Mouse (Mus musculus): ENCODE measurements at regions not wholly inside any gene's neighbourhood (a gene's known extent, or its start where the extent isn't known, plus 50 kb on each side); places are given as distances from the start of the nearest gene placed in this dataset.

DNA sequence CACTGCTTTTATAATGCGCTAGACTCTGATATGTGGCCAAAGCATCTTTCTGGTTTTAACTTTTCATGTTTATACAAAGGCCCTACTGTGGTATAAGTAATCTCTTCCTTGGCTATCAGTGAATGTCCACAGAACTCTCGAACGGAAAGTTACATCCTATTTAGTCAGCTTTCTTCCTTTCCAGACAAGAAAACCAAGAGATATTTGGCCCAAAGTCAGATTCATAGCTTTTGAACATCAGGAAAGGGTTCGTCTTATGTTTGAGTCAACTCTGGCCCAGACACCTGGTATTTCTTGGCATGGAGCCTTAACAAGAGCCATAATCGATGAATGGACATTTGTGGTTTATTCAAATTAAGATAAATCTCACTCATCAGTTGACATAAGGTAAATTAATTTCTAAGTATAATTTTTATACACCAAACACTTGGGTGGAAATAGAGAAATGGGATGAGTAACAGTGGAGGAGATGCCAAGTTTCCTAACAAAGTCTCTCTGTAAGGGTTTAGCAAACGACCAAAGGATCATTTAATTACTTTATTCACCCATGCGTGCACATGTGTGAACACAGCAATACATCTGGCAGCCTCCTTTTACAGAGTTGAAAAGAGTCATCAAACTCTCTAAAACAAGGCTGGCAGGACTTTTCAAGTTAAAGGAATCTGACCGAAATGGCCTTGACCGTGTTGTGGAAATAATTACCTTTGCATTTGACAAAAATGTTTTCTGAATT lies 287.2 kb upstream of the Rbms1 start:
- DNase-seq (ENCODE audit: low read depth, low spot score), result no peak
- Histone ChIP-seq H3K27me3 (ENCODE audit: control insufficient read depth, insufficient read depth, low read length, poor library complexity, severe bottlenecking) (no peaks in the 10 kb centered on the region), H3K36me3 (ENCODE audit: control insufficient read depth, insufficient read depth, low read length, poor library complexity, severe bottlenecking) (no peaks in the 10 kb centered on the region)

DNA sequence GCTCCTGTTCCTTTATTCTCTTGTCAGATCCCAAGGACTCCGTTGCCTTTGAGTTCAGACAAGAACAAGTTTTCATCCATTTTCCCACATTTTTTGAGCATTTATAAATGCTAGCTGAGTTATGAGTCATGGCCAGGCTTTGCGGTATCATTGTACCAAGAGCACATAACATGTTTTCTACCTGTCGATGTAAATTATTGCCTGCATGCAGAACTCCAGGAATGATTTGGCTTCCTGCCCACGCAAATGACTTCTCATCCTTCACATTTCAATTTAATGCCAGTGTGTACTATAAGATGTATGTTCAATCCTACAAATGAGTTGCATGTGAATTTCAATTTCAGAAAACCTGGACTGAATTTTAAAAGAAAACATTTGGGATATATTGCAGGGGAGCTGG lies 285.0 kb upstream of the Rbms1 start:
- no peak for DNase-seq (ENCODE audit: low read depth, low spot score)
- H3K36me3 ChIP-seq (ENCODE audit: control insufficient read depth, insufficient read depth, low read length, poor library complexity, severe bottlenecking), result no peaks in the 10 kb centered on the region
- H3K27me3 ChIP-seq (ENCODE audit: control insufficient read depth, insufficient read depth, low read length, poor library complexity, severe bottlenecking), result no peaks in the 10 kb centered on the region

DNA sequence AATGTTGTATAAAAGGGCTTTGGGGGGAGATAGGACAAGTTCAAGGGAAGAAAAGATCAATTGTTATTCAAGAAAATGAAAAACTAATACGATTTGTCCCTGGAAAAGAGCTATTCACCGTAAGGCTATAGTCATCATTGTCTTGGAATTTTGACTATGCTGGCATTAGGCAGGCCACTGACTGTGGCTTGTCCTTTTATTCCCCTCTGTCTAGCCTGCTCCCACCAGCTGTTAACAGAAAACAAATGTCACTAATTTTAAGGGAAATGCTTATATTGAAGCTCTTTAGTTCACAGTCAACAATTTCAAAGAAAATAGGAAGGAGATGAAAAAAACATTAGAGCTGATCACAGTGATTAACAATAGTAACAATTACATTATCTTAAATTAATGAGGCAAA lies 284.3 kb upstream of the Rbms1 start:
- Histone ChIP-seq H3K36me3 (ENCODE audit: control insufficient read depth, insufficient read depth, low read length, poor library complexity, severe bottlenecking) (no peaks in the 10 kb centered on the region), H3K27me3 (ENCODE audit: control insufficient read depth, insufficient read depth, low read length, poor library complexity, severe bottlenecking) (no peaks in the 10 kb centered on the region)
- DNase-seq (ENCODE audit: low read depth, low spot score), result no peak

DNA sequence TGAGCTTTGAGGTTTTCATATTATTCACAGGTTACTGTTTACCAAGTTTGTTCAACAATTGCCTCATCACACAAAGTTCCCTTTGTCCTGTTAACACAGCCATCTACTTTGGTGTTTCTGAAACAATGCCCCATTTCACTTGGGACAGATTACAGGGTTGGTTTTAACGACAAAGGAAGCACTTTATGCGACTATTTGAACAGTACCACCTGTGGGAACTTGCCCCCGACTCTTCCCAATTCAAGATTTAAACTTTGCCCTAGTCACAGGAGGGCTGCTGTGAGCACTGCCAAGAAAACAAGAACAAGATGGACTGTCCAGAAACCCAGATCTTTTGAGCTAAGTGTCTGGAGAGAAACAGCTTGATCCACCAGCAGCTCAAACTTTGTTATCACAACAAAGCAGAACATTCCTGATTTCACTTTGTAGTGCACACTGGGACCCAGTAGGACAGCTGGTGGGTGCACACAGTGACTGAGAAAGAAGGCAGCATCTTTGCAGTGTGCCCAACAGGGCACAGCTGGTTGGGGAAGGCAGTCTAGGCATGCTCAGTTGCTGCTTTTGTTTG lies 283.8 kb upstream of the Rbms1 start:
- DNase-seq (ENCODE audit: low read depth, low spot score), result no peak
- no peaks in the 10 kb centered on the region for H3K36me3 ChIP-seq (ENCODE audit: control insufficient read depth, insufficient read depth, low read length, poor library complexity, severe bottlenecking)
- no peaks in the 10 kb centered on the region for H3K27me3 ChIP-seq (ENCODE audit: control insufficient read depth, insufficient read depth, low read length, poor library complexity, severe bottlenecking)

DNA sequence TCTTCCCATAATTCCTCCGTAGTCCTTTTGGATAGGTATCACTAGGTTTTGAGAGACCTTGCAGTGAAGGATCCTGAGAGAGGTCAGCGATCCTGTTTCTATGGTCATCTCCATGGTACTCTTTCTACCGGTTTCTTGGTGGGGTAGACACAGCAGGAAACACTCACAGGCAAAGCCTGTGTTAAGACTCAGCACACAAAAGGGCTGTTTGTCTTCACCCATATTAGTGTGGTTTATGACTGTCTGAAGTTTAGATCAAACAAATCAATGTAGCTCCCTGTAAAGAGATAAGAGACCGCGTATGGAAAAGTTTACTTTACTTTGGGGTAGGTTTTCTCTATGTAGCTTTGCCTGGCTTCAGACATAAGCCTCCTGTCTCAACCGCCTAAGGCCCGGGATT lies 282.5 kb upstream of the Rbms1 start:
- DNase-seq (ENCODE audit: low read depth, low spot score), result no peak
- H3K36me3 ChIP-seq (ENCODE audit: control insufficient read depth, insufficient read depth, low read length, poor library complexity, severe bottlenecking), result no peaks in the 10 kb centered on the region
- H3K27me3 ChIP-seq (ENCODE audit: control insufficient read depth, insufficient read depth, low read length, poor library complexity, severe bottlenecking), result no peaks in the 10 kb centered on the region

DNA sequence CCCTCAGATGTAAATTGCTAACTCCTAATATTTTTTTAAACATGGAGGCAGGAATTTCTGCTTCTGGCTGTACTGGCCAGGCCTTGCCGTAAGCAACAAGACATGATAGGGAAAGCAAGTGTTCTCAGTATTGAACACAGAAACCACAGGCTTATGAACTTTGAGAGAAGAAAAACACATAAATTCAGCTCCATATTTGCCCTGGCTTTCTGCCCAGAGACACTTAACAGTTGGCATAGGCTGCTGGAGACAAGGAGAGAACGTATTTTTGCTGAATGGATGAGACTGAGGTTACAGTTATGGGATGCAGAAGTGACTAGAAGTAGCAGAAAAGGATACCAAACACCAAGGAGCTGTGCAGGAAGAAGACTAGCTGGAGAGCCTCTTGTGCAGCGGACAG lies 258.7 kb upstream of the Rbms1 start:
- no peaks in the 10 kb centered on the region for H3K36me3 ChIP-seq (ENCODE audit: control insufficient read depth, insufficient read depth, low read length, poor library complexity, severe bottlenecking)
- DNase-seq (ENCODE audit: low read depth, low spot score), result no peak
- no peaks in the 10 kb centered on the region for H3K27me3 ChIP-seq (ENCODE audit: control insufficient read depth, insufficient read depth, low read length, poor library complexity, severe bottlenecking)

DNA sequence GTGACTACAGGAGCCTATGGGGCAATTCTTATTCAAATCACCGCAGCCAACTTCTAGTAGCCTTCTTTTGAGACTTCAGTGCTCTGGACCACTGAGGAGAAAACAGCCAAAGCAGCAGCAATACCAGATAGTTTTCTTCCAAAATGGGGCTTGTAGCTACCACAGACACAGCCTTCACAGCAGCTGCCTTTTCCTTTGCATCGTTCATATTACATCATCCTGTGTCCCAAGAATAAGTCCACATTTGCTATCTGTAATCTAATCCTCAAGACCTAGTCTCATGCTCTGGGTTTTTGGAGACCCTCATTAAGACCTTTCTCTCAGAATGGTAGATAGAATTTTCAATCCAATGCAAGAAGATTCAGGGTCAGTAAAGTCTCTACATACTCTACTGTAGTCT lies 258.2 kb upstream of the Rbms1 start:
- Histone ChIP-seq H3K27me3 (ENCODE audit: control insufficient read depth, insufficient read depth, low read length, poor library complexity, severe bottlenecking) (no peaks in the 10 kb centered on the region), H3K36me3 (ENCODE audit: control insufficient read depth, insufficient read depth, low read length, poor library complexity, severe bottlenecking) (no peaks in the 10 kb centered on the region)
- DNase-seq (ENCODE audit: low read depth, low spot score), result no peak

DNA sequence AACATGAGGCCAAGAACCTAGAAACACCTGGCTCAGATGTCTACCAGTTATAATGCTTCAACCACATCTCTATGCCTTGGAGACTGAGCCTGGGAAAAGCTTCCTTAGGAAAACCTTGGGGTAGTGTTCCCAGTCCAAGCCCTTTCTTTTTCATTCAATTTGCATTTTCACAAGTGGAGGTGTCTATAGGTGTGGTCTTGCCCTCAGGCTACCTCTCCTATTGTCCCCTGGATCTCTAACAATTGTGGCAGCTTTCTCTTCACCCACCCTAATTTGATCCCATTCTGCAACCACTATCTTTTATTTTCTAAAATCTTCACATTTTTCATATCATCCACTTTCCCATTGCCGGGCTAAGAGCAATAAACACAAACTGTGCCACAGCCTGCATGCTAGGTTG lies 251.0 kb upstream of the Rbms1 start:
- H3K36me3 ChIP-seq (ENCODE audit: control insufficient read depth, insufficient read depth, low read length, poor library complexity, severe bottlenecking), result no peaks in the 10 kb centered on the region
- no peaks in the 10 kb centered on the region for H3K27me3 ChIP-seq (ENCODE audit: control insufficient read depth, insufficient read depth, low read length, poor library complexity, severe bottlenecking)
- DNase-seq (ENCODE audit: low read depth, low spot score), result no peak

DNA sequence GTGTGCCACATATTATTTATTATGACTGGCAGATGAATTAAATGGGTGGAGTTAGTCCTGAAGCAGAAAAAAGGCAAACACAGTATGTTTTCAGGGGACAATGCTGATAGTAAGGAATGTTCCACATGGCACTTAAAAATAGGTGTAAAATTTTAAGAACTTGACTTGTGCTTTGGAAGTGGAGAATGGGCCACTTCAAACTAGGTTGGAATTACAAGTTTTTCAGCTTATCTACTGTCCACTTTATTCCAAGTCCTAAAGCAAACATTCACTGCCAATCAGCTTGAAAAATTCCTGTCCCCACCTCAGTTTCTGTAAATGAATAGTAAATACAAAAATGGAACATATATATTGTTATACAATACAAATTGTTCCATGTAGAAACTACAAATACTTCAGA lies 238.4 kb upstream of the Rbms1 start:
- no peak for DNase-seq (ENCODE audit: low read depth, low spot score)
- Histone ChIP-seq H3K27me3 (ENCODE audit: control insufficient read depth, insufficient read depth, low read length, poor library complexity, severe bottlenecking) (no peaks in the 10 kb centered on the region), H3K36me3 (ENCODE audit: control insufficient read depth, insufficient read depth, low read length, poor library complexity, severe bottlenecking) (no peaks in the 10 kb centered on the region)

DNA sequence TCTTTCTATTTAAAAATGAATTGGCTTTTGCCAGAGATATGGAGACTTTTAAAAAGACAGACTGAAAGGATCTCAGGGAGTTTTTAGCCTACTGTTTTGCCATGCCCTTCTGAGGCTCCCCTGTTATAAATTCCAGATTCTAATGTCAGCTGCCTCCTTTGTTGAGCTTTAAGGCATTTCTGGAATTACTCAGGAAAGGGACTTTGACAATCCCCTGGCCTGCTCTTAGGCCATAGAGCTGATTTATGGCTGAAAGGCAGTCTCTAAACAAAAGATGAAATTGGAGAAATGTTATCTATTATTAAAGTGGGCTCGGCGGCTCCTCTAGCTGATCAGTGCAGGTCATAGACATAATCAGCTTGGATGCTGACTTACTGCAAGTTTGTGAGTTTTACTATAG lies 231.0 kb upstream of the Rbms1 start:
- DNase-seq (ENCODE audit: low read depth, low spot score), result no peak
- Histone ChIP-seq H3K36me3 (ENCODE audit: control insufficient read depth, insufficient read depth, low read length, poor library complexity, severe bottlenecking) (no peaks in the 10 kb centered on the region), H3K27me3 (ENCODE audit: control insufficient read depth, insufficient read depth, low read length, poor library complexity, severe bottlenecking) (no peaks in the 10 kb centered on the region; the same call in 1 of the 2 replicates)

DNA sequence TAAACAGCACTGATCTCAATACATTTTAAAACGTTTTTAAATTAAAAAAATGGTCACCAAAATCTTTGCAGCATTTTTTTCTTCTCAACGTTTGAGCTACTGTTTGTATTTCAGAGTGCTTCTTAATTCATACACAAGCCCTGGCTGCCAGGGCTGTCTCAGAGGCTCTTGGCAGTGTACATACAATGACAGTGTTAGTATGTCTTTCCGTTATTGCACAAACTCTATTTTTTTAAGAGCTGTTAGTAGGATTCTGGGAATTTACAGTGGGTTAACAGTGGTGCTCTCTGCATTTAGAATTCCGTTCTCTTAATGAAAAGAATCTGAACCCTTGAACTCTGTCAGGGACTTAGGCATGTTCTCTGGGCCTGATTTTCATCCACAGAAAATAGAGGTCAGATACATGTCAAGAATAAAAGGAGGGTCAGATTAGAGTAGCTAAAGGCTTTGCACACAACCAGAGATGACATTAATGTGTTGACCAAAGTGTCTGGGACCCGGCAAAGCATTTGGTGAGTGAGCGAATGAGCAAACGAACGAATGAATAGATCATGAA lies 219.5 kb upstream of the Rbms1 start:
- Histone ChIP-seq H3K27me3 (ENCODE audit: control insufficient read depth, insufficient read depth, low read length, poor library complexity, severe bottlenecking) (no peaks in the 10 kb centered on the region), H3K36me3 (ENCODE audit: control insufficient read depth, insufficient read depth, low read length, poor library complexity, severe bottlenecking) (no peaks in the 10 kb centered on the region)

DNA sequence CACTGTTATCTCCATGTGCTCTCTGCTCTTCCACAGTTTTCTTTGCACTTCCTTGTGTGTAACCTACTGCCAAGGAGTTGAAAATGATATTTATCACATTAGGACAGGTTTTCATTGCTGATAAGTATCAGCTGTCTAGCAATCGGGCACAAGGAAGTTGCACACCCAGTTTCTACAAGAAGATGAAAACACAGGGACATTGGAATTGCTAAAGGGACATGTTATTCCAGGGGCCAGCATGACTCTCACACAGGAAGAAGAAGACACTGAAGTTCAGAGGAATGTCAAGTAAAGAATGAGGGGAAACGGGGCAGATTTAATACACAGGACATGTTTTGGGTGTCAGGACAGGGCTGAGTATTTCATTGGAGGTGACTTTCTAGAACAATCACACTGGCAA lies 214.8 kb upstream of the Rbms1 start:
- Histone ChIP-seq H3K36me3 (ENCODE audit: control insufficient read depth, insufficient read depth, low read length, poor library complexity, severe bottlenecking) (no peaks in the 10 kb centered on the region), H3K27me3 (ENCODE audit: control insufficient read depth, insufficient read depth, low read length, poor library complexity, severe bottlenecking) (no peaks in the 10 kb centered on the region)
- DNase-seq (ENCODE audit: low read depth, low spot score), result no peak

More for the DNA sequence above, 219.5 kb upstream of the Rbms1 start:
- DNase-seq (ENCODE audit: low read depth, low spot score), result no peak

DNA sequence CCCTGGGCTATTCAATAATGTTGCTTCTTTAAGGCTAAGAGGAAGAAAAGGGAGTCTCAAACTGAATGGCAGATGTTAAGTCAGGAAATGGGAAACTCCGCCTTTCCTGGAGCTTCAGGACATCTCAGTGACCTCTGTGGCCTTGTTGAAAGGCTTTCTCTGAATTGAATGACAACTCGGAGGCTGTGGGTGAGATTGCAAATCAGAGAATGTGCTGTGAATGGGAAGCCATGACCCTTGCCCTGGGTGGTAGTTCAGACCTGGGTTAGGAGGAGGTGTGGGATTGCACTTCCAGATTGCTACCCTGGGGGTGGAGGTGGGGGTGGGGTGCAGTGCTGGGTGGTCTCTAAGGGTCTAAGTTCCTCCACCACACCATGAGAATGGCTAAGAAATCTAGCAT lies 213.8 kb upstream of the Rbms1 start:
- Histone ChIP-seq H3K36me3 (ENCODE audit: control insufficient read depth, insufficient read depth, low read length, poor library complexity, severe bottlenecking) (no peaks in the 10 kb centered on the region), H3K27me3 (ENCODE audit: control insufficient read depth, insufficient read depth, low read length, poor library complexity, severe bottlenecking) (no peaks in the 10 kb centered on the region)
- DNase-seq (ENCODE audit: low read depth, low spot score), result no peak

DNA sequence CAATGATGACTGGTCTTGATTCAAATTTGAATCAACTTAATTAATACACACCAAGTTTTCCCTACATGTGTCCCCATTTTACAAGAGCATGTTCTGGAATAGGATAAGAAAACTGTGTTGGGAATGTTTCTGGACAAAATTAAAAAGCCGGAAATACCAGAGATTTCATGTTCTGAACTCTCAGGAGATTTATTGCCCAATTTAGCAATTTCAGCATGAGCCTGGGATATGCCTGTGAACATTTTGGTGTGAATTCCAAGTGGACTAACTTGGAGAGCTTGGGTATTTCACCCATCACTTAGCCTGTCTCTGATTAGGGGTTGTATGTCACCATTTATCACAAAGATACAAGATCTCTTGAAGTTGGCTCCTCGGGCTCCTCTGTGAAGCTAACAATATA lies 210.6 kb upstream of the Rbms1 start:
- H3K36me3 ChIP-seq (ENCODE audit: control insufficient read depth, insufficient read depth, low read length, poor library complexity, severe bottlenecking), result no peaks in the 10 kb centered on the region
- DNase-seq (ENCODE audit: low read depth, low spot score), result no peak
- no peaks in the 10 kb centered on the region for H3K27me3 ChIP-seq (ENCODE audit: control insufficient read depth, insufficient read depth, low read length, poor library complexity, severe bottlenecking)

DNA sequence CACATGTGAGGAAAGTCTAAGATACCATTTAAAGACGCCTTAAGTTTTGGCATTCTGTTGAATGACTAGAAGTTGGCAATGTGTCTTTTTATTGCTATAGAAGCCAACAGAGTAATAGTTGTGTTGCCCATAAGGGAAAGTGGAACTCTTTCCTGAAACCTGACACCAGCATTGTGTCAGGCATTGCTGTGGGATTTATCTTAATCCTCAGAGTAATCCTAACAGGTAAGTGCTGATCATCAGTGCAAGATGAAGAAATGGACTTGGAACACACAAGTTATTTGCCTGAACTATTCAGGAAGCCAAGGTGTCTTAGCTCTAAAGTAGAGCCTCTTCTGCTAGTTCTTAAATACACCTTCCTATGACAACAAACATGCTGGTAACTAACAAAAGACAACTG lies 198.3 kb upstream of the Rbms1 start:
- no peaks in the 10 kb centered on the region for H3K27me3 ChIP-seq (ENCODE audit: control insufficient read depth, insufficient read depth, low read length, poor library complexity, severe bottlenecking)
- H3K36me3 ChIP-seq (ENCODE audit: control insufficient read depth, insufficient read depth, low read length, poor library complexity, severe bottlenecking), result no peaks in the 10 kb centered on the region
- DNase-seq (ENCODE audit: low read depth, low spot score), result no peak

DNA sequence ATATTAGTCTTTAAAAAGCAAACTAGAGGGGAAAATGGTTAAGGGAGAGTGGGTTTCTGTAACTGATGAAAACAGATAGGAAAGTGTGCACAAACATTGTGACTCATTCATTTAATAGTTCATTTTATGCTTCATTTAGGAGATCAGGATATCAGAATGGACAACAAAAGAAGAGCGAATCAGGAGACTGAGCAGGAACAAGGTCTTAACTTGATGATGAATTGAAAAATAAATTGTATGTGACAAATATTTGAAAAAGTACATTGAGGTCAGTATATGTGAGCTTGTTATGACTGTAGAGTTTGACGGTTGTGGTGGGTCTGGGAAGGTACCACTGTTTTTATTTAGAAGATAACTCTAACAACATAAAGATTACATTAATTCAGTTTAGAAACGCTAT lies 196.8 kb upstream of the Rbms1 start:
- no peaks in the 10 kb centered on the region for H3K27me3 ChIP-seq (ENCODE audit: control insufficient read depth, insufficient read depth, low read length, poor library complexity, severe bottlenecking)
- H3K36me3 ChIP-seq (ENCODE audit: control insufficient read depth, insufficient read depth, low read length, poor library complexity, severe bottlenecking), result no peaks in the 10 kb centered on the region
- no peak for DNase-seq (ENCODE audit: low read depth, low spot score)

Measured in splenic B cell, adult 2 months (primary cell).